Mouse (Mus musculus) C2C12 (cell line): ENCODE measurements at regions not wholly inside any gene's neighbourhood (a gene's known extent, or its start where the extent isn't known, plus 50 kb on each side); places are given as distances from the start of the nearest gene placed in this dataset.

ENCODE experiments used
- H3K27me3 ChIP-seq: one replicate; pipeline ENCODE4 v1.6.1; 2011; ENCODE audit not compliant: control insufficient read depth, insufficient read depth, insufficient read length
- H3K36me3 ChIP-seq: one replicate; pipeline ENCODE4 v1.6.1; 2011; ENCODE audit not compliant: control insufficient read depth, insufficient read depth
- H3K4me3 ChIP-seq: one replicate; pipeline ENCODE4 v1.5.1; 2011; ENCODE audit warnings: mild to moderate bottlenecking, control low read depth; ENCODE audit not compliant: poor library complexity, insufficient read depth, severe bottlenecking
- H3K79me2 ChIP-seq: one replicate; pipeline ENCODE4 v1.6.1; 2011; ENCODE audit not compliant: control insufficient read depth, insufficient read depth
- H3K79me3 ChIP-seq: one replicate; pipeline ENCODE4 v1.6.1; 2011; ENCODE audit warnings: low read depth, control low read depth
- H3ac ChIP-seq: one replicate; pipeline ENCODE3; 2011; ENCODE audit warnings: low read depth; ENCODE audit not compliant: control insufficient read depth, insufficient read length
- CEBPB ChIP-seq: IDR thresholded peaks from one replicate; pipeline ENCODE4 v1.6.1; 2011; ENCODE audit warnings: low read depth, mild to moderate bottlenecking, control low read depth, moderate library complexity
- CTCF ChIP-seq: IDR thresholded peaks from one replicate; pipeline ENCODE4 v1.5.1; 2011; ENCODE audit not compliant: control insufficient read depth, insufficient read depth, insufficient read length
- FOSL1 ChIP-seq: IDR thresholded peaks from one replicate; pipeline ENCODE4 v1.8.0; 2011; ENCODE audit warnings: mild to moderate bottlenecking, low read length; ENCODE audit not compliant: poor library complexity, insufficient read depth, severe bottlenecking
- MAX ChIP-seq: IDR thresholded peaks from one replicate; pipeline ENCODE4 v1.6.1; 2011; ENCODE audit warnings: mild to moderate bottlenecking, control low read depth
- MYOD1 ChIP-seq: IDR thresholded peaks from one replicate; pipeline ENCODE4 v1.6.1; 2011; ENCODE audit warnings: low read depth; ENCODE audit not compliant: control insufficient read depth, insufficient read length
- MYOG ChIP-seq: IDR thresholded peaks from one replicate; pipeline ENCODE4 v1.6.1; 2011; ENCODE audit not compliant: control insufficient read depth, insufficient read length; ENCODE audit errors: extremely low read depth
- USF1 ChIP-seq: IDR thresholded peaks from one replicate; pipeline ENCODE4 v1.6.1; 2011; ENCODE audit warnings: low read depth, mild to moderate bottlenecking, control low read depth, moderate library complexity

DNA sequence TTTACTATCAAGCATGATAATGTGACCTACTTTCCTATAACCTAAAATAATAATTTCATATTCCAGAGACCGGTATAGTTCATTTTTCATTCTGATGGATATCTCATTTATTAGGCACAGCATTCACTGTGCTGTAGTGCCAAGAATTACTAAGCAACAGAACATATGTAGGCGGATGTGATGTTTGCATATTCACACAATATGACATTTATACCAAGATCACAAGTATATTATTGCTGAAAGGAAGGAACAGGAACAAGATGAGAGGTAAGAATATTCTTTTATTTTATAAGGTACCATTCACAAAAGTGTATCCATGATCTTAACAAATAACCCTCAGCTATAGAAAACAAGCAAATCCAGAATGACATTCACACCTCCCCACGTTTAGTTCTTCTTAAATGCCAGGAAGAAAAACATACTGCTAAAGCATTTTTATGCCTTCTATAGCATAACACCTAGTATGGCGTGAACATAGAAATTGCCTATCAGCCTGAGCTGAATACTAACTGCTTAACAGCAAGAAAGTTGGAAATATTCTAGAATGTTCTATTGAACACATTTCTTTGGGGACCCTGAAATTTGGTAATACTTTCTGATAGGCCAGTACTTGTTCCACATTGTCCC, 1062.8 kb upstream of the Acvr2a start:
- H3ac ChIP-seq: no peak overlapping the region
- no peaks in the 10 kb centered on the region for H3K27me3 ChIP-seq
- no peaks in the 10 kb centered on the region for H3K36me3 ChIP-seq
- H3K79me2 ChIP-seq: no peaks in the 10 kb centered on the region
- no peak overlapping the region for H3K4me3 ChIP-seq
- no peaks in the 10 kb centered on the region for H3K79me3 ChIP-seq
- no peak for TF ChIP-seq USF1
- TF ChIP-seq MYOG: no peak
- no peak for TF ChIP-seq CEBPB
- no peak for TF ChIP-seq MAX
- no peak for TF ChIP-seq CTCF
- TF ChIP-seq FOSL1: no peak
- TF ChIP-seq MYOD1: no peak

GRCm38 (mm10) chr2:47755716-47756115, 1058.2 kb upstream of the Acvr2a start:
- Histone ChIP-seq H3K4me3 (no peak overlapping the region), H3K79me3 (no peaks in the 10 kb centered on the region), H3K27me3 (no peaks in the 10 kb centered on the region), H3K36me3 (no peaks in the 10 kb centered on the region), H3K79me2 (no peaks in the 10 kb centered on the region), H3ac (no peak overlapping the region)
- TF ChIP-seq MYOG: no peak
- no peak for TF ChIP-seq MAX
- no peak for TF ChIP-seq MYOD1
- TF ChIP-seq CEBPB: no peak
- TF ChIP-seq USF1: no peak
- TF ChIP-seq CTCF: no peak
- no peak for TF ChIP-seq FOSL1

- Histone ChIP-seq H3K4me3 (no peak overlapping the region), H3K27me3 (no peaks in the 10 kb centered on the region), H3K36me3 (no peaks in the 10 kb centered on the region), H3ac (no peak overlapping the region), H3K79me3 (no peaks in the 10 kb centered on the region), H3K79me2 (no peaks in the 10 kb centered on the region)
- TF ChIP-seq CEBPB: no peak
- TF ChIP-seq MYOD1: no peak
- TF ChIP-seq MAX: no peak
- no peak for TF ChIP-seq FOSL1
- TF ChIP-seq USF1: no peak
- TF ChIP-seq MYOG: no peak
- no peak for TF ChIP-seq CTCF
Observed at GRCm38 (mm10) chr2:47756248-47756647, 1057.7 kb upstream of the Acvr2a start.

DNA sequence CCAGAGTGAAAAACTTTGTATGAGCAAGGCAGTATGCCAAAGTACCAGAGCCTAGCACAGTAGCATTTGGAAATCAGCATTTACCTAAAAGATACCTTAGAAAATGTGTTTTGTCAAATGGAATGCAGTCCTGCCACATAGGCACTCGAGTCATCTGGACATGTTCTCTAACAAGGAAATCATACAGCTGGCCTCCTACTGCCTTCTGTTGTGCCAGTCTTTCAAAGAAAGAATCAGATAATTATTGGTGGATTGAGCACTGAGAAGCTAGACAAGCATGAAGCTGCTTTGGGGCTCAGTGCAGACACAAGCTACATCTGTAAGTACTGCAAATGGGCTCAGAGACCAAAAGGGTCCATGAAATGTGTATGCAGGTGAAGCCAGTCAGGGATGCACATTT, 1038.1 kb upstream of the Acvr2a start:
- H3K79me3 ChIP-seq: no peaks in the 10 kb centered on the region

DNA sequence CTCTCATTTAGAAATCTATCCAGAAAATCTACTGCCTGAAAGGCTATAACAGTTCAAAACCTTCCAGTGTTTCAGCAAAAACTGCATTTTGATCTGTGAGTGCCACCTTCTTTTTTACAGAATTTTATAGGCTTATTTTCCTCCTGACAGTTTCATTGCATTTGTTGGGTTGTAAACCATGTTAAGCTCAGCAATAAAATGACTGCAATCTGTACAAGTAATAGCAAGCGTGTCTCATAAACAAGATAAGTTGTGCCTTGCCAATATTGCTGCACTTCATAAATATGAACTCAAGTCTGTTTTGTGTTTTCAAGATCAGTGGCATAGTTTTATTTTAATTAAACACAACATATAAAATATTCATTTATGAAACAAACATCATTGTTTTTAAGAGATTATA, 1036.9 kb upstream of the Acvr2a start:
- Histone ChIP-seq H3K4me3 (no peak overlapping the region), H3K79me2 (no peaks in the 10 kb centered on the region), H3K36me3 (no peaks in the 10 kb centered on the region), H3K79me3 (no peaks in the 10 kb centered on the region), H3ac (no peak overlapping the region), H3K27me3 (no peaks in the 10 kb centered on the region)
- TF ChIP-seq CTCF: no peak
- no peak for TF ChIP-seq MYOG
- no peak for TF ChIP-seq FOSL1
- no peak for TF ChIP-seq USF1
- TF ChIP-seq MAX: no peak
- no peak for TF ChIP-seq CEBPB
- TF ChIP-seq MYOD1: no peak

More for the DNA sequence above, 1038.1 kb upstream of the Acvr2a start:
- Histone ChIP-seq H3K4me3 (no peak overlapping the region), H3K36me3 (no peaks in the 10 kb centered on the region), H3K27me3 (no peaks in the 10 kb centered on the region), H3K79me2 (no peaks in the 10 kb centered on the region), H3ac (no peak overlapping the region)
- TF ChIP-seq CTCF: no peak
- TF ChIP-seq USF1: no peak
- no peak for TF ChIP-seq MAX
- TF ChIP-seq FOSL1: no peak
- no peak for TF ChIP-seq CEBPB
- no peak for TF ChIP-seq MYOD1
- TF ChIP-seq MYOG: no peak

DNA sequence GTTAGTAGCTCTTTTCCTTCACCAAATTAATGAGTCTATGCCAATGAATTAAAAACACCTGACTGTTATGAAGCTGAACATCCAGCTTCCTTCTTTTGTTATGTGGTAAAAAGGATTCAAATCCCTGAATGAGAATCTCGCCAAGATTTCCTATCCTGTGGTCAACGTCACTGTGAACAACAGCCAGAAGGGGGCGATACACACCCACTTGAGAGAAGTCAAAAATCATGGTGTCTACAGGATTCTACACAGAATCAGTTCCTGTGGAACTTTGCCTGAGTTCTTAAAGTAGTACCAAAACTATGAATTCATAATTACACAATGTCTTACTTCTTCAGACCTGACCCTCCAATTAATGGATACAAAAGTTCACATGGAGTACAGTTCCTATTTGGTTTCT, 1028.1 kb upstream of the Acvr2a start:
- Histone ChIP-seq H3K79me2 (no peaks in the 10 kb centered on the region), H3K79me3 (no peaks in the 10 kb centered on the region), H3K4me3 (no peak overlapping the region), H3K27me3 (no peaks in the 10 kb centered on the region), H3K36me3 (no peaks in the 10 kb centered on the region), H3ac (no peak overlapping the region)
- no peak for TF ChIP-seq MYOG
- TF ChIP-seq CEBPB: no peak
- TF ChIP-seq FOSL1: no peak
- TF ChIP-seq CTCF: no peak
- no peak for TF ChIP-seq MYOD1
